Mouse (Mus musculus) inflammation-experienced regulatory T-cells, adult 6 months (primary cell): Measurements from ENCODE around the gene Olfr1015. TPM values are rescaled to one million over a fixed set of nuclear protein-coding genes. Genes with fewer than 3 reads are reported as not detected.

ENCODE experiments used
- ATAC-seq: one replicate; pipeline ENCODE4 v1.8.0; 2017
- polyA plus RNA-seq, 3 experiments: library from polyadenylated mRNA; unstranded; fragments of 100-300 nt; shearing (Covaris generic); gene quantifications; one replicate each; pipeline ENCODE4 v1.2.1; 2017

Gene Olfr1015
- not detected for polyA plus RNA-seq

GRCm38 (mm10) chr2:85781717-85782116 lies at the start of gene Olfr1015:
Gene Olfr1015 (plus strand): TSS chr2:85782017.
- no peak for ATAC-seq

- ATAC-seq = no peak
Measured at GRCm38 (mm10) chr2:85753822-85754221, 28.0 kb upstream of the Olfr1015 start.

GRCm38 (mm10) chr2:85762666-85763065 lies 19.2 kb upstream of the Olfr1015 start, which contains the start of gene Olfr1012:
Gene Olfr1012 (minus strand): TSS chr2:85762766.
- ATAC-seq = no peak

- ATAC-seq = no peak
Measured at GRCm38 (mm10) chr2:85766798-85767197, 15.0 kb upstream of the Olfr1015 start, which contains the start of gene Olfr1013. Gene Olfr1013 (plus strand): TSS chr2:85767098.

GRCm38 (mm10) chr2:85772413-85772812 lies 9.4 kb upstream of the Olfr1015 start, which contains the start of gene Olfr1014:
Gene Olfr1014 (plus strand): TSS chr2:85772713.
- ATAC-seq = no peak

GRCm38 (mm10) chr2:85792331-85792730 lies 10.5 kb downstream of the Olfr1015 start:
- ATAC-seq = no peak

- no peak for ATAC-seq
Measured at GRCm38 (mm10) chr2:85802444-85802843, 20.6 kb downstream of the Olfr1015 start, which contains the start of gene Olfr1016. Gene Olfr1016 (minus strand): TSS chr2:85802544.

GRCm38 (mm10) chr2:85804501-85804900 lies 22.7 kb downstream of the Olfr1015 start:
- ATAC-seq = no peak

- no peak for ATAC-seq
Measured at GRCm38 (mm10) chr2:85818179-85818578, 36.4 kb downstream of the Olfr1015 start, which contains the start of gene Olfr1018. Gene Olfr1018 (plus strand): TSS chr2:85818479.

Other genes starting within 250 kb of the Olfr1015 start
- gene Olfr996, start 202.8 kb upstream of the Olfr1015 start, polyA plus RNA-seq = not detected
- gene Olfr998, start 193.1 kb upstream of the Olfr1015 start, polyA plus RNA-seq = not detected
- gene Olfr1000, start 170.1 kb upstream of the Olfr1015 start, polyA plus RNA-seq = not detected
- gene Olfr1002, start 131.3 kb upstream of the Olfr1015 start, polyA plus RNA-seq = not detected
- not detected for gene Olfr154, start 117.6 kb upstream of the Olfr1015 start, polyA plus RNA-seq
- not detected for gene Olfr1006, start 103.2 kb upstream of the Olfr1015 start, polyA plus RNA-seq
- not detected for gene Olfr1008, start 92.6 kb upstream of the Olfr1015 start, polyA plus RNA-seq
- gene Olfr1009, start 66.6 kb upstream of the Olfr1015 start, polyA plus RNA-seq = not detected
- gene Olfr1012, start 19.3 kb upstream of the Olfr1015 start, polyA plus RNA-seq = not detected
- not detected for gene Olfr1013, start 14.9 kb upstream of the Olfr1015 start, polyA plus RNA-seq
- not detected for gene Olfr1014, start 9.3 kb upstream of the Olfr1015 start, polyA plus RNA-seq
- gene Olfr1016, start 20.5 kb downstream of the Olfr1015 start, polyA plus RNA-seq = not detected
- not detected for gene Olfr1018, start 36.5 kb downstream of the Olfr1015 start, polyA plus RNA-seq
- gene Olfr1019, start 63.5 kb downstream of the Olfr1015 start, polyA plus RNA-seq = not detected
- not detected for gene Olfr1020, start 65.0 kb downstream of the Olfr1015 start, polyA plus RNA-seq
- not detected for gene Olfr1022, start 86.6 kb downstream of the Olfr1015 start, polyA plus RNA-seq
- gene Olfr1023, start 103.6 kb downstream of the Olfr1015 start, polyA plus RNA-seq = not detected
- not detected for gene Olfr1024, start 123.0 kb downstream of the Olfr1015 start, polyA plus RNA-seq
- not detected for gene Olfr1025-ps1, start 133.2 kb downstream of the Olfr1015 start, polyA plus RNA-seq
- gene Olfr1026, start 139.5 kb downstream of the Olfr1015 start, polyA plus RNA-seq = not detected
- not detected for gene Olfr1028, start 168.4 kb downstream of the Olfr1015 start, polyA plus RNA-seq
- gene Olfr1029, start 191.9 kb downstream of the Olfr1015 start, polyA plus RNA-seq = not detected
- not detected for gene Olfr1030, start 197.3 kb downstream of the Olfr1015 start, polyA plus RNA-seq
- not detected for gene Olfr1031, start 208.3 kb downstream of the Olfr1015 start, polyA plus RNA-seq
- gene Olfr1032, start 223.5 kb downstream of the Olfr1015 start, polyA plus RNA-seq = not detected
- gene Olfr1033, start 238.6 kb downstream of the Olfr1015 start, polyA plus RNA-seq = 1 to 10 TPM in 1 of 3 experiments, not detected in 2; 1.2 TPM